1 mouse cellular context compared by ENCODE assay signal in the genomic region with DNA sequence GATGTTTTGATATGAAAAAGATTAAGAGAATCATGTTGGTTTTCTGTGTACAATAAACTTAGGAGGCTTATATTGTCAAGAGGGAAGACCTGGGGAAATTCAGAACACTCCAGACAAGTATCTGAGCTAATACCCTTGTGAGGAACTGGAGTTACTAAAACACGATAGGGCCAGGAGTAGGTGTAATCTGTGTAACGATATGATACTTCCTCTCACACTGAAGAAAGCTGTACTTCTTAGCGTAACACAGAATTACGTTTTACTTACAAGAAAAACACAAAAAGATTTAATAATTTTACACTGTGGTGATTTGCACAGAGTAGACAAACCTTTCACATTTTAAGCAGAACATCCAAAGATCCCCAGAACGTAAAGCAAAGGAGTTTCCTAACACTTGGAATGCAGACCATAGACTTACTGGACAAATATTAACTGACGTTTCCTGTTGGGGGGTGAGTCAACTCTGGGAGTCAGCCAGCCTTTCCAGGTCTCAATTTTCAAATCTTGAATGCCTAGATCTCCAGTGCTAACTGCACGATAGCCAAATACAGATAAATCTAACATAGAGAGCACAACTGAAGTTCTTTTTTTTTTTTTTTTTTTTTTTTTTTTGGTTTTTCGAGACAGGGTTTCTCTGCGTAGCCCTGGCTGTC.
TF ChIP-seq lines count a peak whose summit lies in the region.

No protein-coding gene starts in this region.

TF ChIP-seq in MEL, 35 proteins besides CTCF, POLR2A, EP300 and RAD21 (continued from another document):
- peak; percentile 88 for TF ChIP-seq RCOR1 (IDR thresholded peaks at IDR 0.05; ENCODE audit: low read depth, low read length)
- no peak for TF ChIP-seq CHD1 (IDR thresholded peaks at IDR 0.05; ENCODE audit: low read depth, low read length)
- peak; percentile 62 for TF ChIP-seq GATA1 (IDR thresholded peaks at IDR 0.05; ENCODE audit: low read depth, low read length)
- no peak for TF ChIP-seq USF2 (IDR thresholded peaks at IDR 0.05; ENCODE audit: borderline replicate concordance in 1 of 2, insufficient read depth in 1 of 2, low read depth in 1 of 2, low read length in 2 of 2)
